Mouse (Mus musculus) liver, postnatal 0 days (tissue): Measurements from ENCODE around the gene Caskin2.

Experiments used
- CTCF ChIP-seq: sonication (generic); IDR thresholded peaks from 2 replicates; pipeline ENCODE4 v1.5.1; 2016; ENCODE audit warnings: antibody characterized with exemption, low read depth
- EP300 ChIP-seq: IDR thresholded peaks from 2 replicates; pipeline ENCODE4 v1.6.1; 2016; ENCODE audit warnings: antibody characterized with exemption, low read depth, mild to moderate bottlenecking

GRCm38 (mm10) chr11:115749834-115750233, 63.6 kb downstream of the Caskin2 start:
- TF ChIP-seq CTCF (no peak), EP300 (no peak)
